Comparison of ENCODE assay signal across 27 mouse cellular contexts in genomic region chr4:153380885-153381284, GRCm38 (mm10).
A peak's percentile ranks its signal among the peaks of the same experiment; 100 is the strongest.
DNase-seq lines count a peak whose midpoint lies in the region; ATAC-seq and TF ChIP-seq lines count a peak whose summit lies in the region.
"Had no signal": no experiment of that assay in that cellular context is flagged by ENCODE, and none has a peak within 500 bp of the region (broad histone marks: within the 10 kb centered on the region; RNA-seq: fewer than 3 reads in every experiment).

No protein-coding gene starts in this region.

- no peak overlapping the region for H3K4me2 ChIP-seq in hindbrain, postnatal 0 days (ENCODE audit: low read depth, low read length)
- H3K4me2 ChIP-seq in hindbrain, embryonic 11.5 days (replicated peaks; ENCODE audit: low read depth, low read length): no peak overlapping the region
- no peak overlapping the region for H3K4me2 ChIP-seq in kidney, embryonic 16.5 days (replicated peaks; ENCODE audit: low read depth, low read length)
- no peak overlapping the region for H3K4me2 ChIP-seq in hindbrain, embryonic 16.5 days (ENCODE audit: low read length)
- H3K4me2 ChIP-seq: embryonic facial prominence, embryonic 12.5 days; kidney, embryonic 15.5 days; neural tube, embryonic 13.5 days; stomach, embryonic 15.5 days had no signal

- DNase-seq in hindbrain, postnatal 0 days (ENCODE audit: low spot score): peak; percentile 75
- no peak for DNase-seq in hindbrain, embryonic 11.5 days (ENCODE audit: low spot score)
- peak; percentile 65 for DNase-seq in Muller cell, postnatal 12 days (ENCODE audit: inconsistent ontology term)
- peak; percentile 50 to 56 for DNase-seq in cerebellum, adult 18-20 months
- DNase-seq in cerebellum, postnatal 10 days: peak; percentile 92 to 94
- DNase-seq in embryo, embryonic 10 days (ENCODE audit: low spot score): no peak
- DNase-seq: adrenal gland, postnatal 10 days; embryo, embryonic 11 days; gastrocnemius, postnatal 14 days; heart, postnatal 14 days; kidney, adult 11 months; liver; lung, adult 2 months; lung, postnatal 14 days; right cerebral cortex, postnatal 25 days had no signal

- H3K36me3 ChIP-seq in hindbrain, postnatal 0 days (ENCODE audit: insufficient read depth, low read length): no peaks in the 10 kb centered on the region
- no peaks in the 10 kb centered on the region for H3K36me3 ChIP-seq in hindbrain, embryonic 11.5 days (ENCODE audit: control insufficient read depth, insufficient read depth, low read length)
- no peaks in the 10 kb centered on the region for H3K36me3 ChIP-seq in kidney, embryonic 16.5 days (ENCODE audit: insufficient read depth, low read length)
- H3K36me3 ChIP-seq in hindbrain, embryonic 16.5 days (ENCODE audit: control insufficient read depth, insufficient read depth, low read length): no peaks in the 10 kb centered on the region
- H3K36me3 ChIP-seq: embryonic facial prominence, embryonic 12.5 days; G1E; kidney, embryonic 15.5 days; stomach, embryonic 15.5 days had no signal

- H3K4me3 ChIP-seq in hindbrain, postnatal 0 days (ENCODE audit: low read length): no peak overlapping the region
- H3K4me3 ChIP-seq in hindbrain, embryonic 11.5 days (ENCODE audit: low read depth, low read length): no peak overlapping the region
- H3K4me3 ChIP-seq in kidney, embryonic 16.5 days (ENCODE audit: low read length): no peak overlapping the region
- H3K4me3 ChIP-seq in hindbrain, embryonic 16.5 days (ENCODE audit: low read length): no peak overlapping the region
- H3K4me3 ChIP-seq: embryonic facial prominence, embryonic 12.5 days; hindbrain, embryonic 10.5 days; kidney, embryonic 15.5 days; layer of hippocampus, adult 2 months; neural tube, embryonic 13.5 days; stomach, embryonic 15.5 days had no signal

- no peaks in the 10 kb centered on the region for H3K4me1 ChIP-seq in hindbrain, postnatal 0 days (ENCODE audit: insufficient read depth, low read length)
- no peaks in the 10 kb centered on the region for H3K4me1 ChIP-seq in hindbrain, embryonic 11.5 days (replicated peaks; ENCODE audit: control insufficient read depth, insufficient read depth, low read length)
- no peaks in the 10 kb centered on the region for H3K4me1 ChIP-seq in kidney, embryonic 16.5 days (ENCODE audit: insufficient read depth, low read length)
- H3K4me1 ChIP-seq in hindbrain, embryonic 16.5 days (ENCODE audit: control insufficient read depth, insufficient read depth, low read depth, low read length): peaks cover 11% of the 10 kb centered on the region
- H3K4me1 ChIP-seq: stomach, embryonic 15.5 days had no signal

- 55% methylated on average over 10 of the region's 10 CpGs for WGBS in hindbrain, postnatal 0 days
- WGBS in hindbrain, embryonic 11.5 days: 87% methylated on average over 10 of the region's 10 CpGs
- WGBS in kidney, embryonic 16.5 days: 82% methylated on average over 10 of the region's 10 CpGs
- 71% methylated on average over 10 of the region's 10 CpGs for WGBS in hindbrain, embryonic 16.5 days

- H3K27ac ChIP-seq in hindbrain, postnatal 0 days: no peak overlapping the region
- no peak overlapping the region for H3K27ac ChIP-seq in hindbrain, embryonic 11.5 days (ENCODE audit: low read depth, low read length)
- no peak overlapping the region for H3K27ac ChIP-seq in kidney, embryonic 16.5 days (ENCODE audit: low read length)
- no peak overlapping the region for H3K27ac ChIP-seq in hindbrain, embryonic 16.5 days (ENCODE audit: low read depth, low read length)
- H3K27ac ChIP-seq: embryonic facial prominence, embryonic 12.5 days; hindbrain, embryonic 10.5 days; kidney, embryonic 15.5 days; layer of hippocampus, adult 2 months; liver, embryonic 14.5 days; neural tube, embryonic 13.5 days; stomach, embryonic 15.5 days had no signal

- ATAC-seq in hindbrain, postnatal 0 days: no peak
- no peak for ATAC-seq in hindbrain, embryonic 11.5 days (ENCODE audit: low FRiP score)
- no peak for ATAC-seq in kidney, embryonic 16.5 days (ENCODE audit: low FRiP score, low TSS enrichment)
- ATAC-seq in hindbrain, embryonic 16.5 days: no peak
- ATAC-seq: forebrain, embryonic 14.5 days; Patski had no signal

- TF ChIP-seq CTCF in hindbrain, postnatal 0 days (IDR thresholded peaks at IDR 0.05; ENCODE audit: low read depth): no peak

- no peaks in the 10 kb centered on the region for H3K27me3 ChIP-seq in hindbrain, postnatal 0 days (ENCODE audit: insufficient read depth, low read length)
- 0 out of 2 replicates have a peak, but pooled peaks cover 2% of the 10 kb centered on the region for H3K27me3 ChIP-seq in hindbrain, embryonic 11.5 days (ENCODE audit: control insufficient read depth, insufficient read depth, low read length)
- no peaks in the 10 kb centered on the region for H3K27me3 ChIP-seq in kidney, embryonic 16.5 days (ENCODE audit: insufficient read depth, low read length)
- H3K27me3 ChIP-seq in hindbrain, embryonic 16.5 days (replicated peaks; ENCODE audit: control insufficient read depth, insufficient read depth, low read length): no peaks in the 10 kb centered on the region
- H3K27me3 ChIP-seq: embryonic facial prominence, embryonic 12.5 days; kidney, embryonic 15.5 days; neural tube, embryonic 13.5 days; Patski; stomach, embryonic 15.5 days had no signal

- H3K9me3 ChIP-seq in hindbrain, postnatal 0 days (ENCODE audit: low read length): no peaks in the 10 kb centered on the region
- H3K9me3 ChIP-seq in hindbrain, embryonic 11.5 days (ENCODE audit: control insufficient read depth, low read length): no peaks in the 10 kb centered on the region
- 0 out of 2 replicates have a peak, but pooled peaks cover 3% of the 10 kb centered on the region for H3K9me3 ChIP-seq in kidney, embryonic 16.5 days (ENCODE audit: low read length)
- H3K9me3 ChIP-seq in hindbrain, embryonic 16.5 days (ENCODE audit: control insufficient read depth, low read length): no peaks in the 10 kb centered on the region
- H3K9me3 ChIP-seq: embryonic facial prominence, embryonic 12.5 days; kidney, embryonic 15.5 days; stomach, embryonic 15.5 days had no signal

- no peak overlapping the region for H3K9ac ChIP-seq in hindbrain, postnatal 0 days (replicated peaks; ENCODE audit: low read length)
- no peak overlapping the region for H3K9ac ChIP-seq in hindbrain, embryonic 11.5 days (ENCODE audit: low read depth, low read length)
- no peak overlapping the region for H3K9ac ChIP-seq in kidney, embryonic 16.5 days (replicated peaks; ENCODE audit: low read length)
- H3K9ac ChIP-seq in hindbrain, embryonic 16.5 days (ENCODE audit: low read depth, low read length): no peak overlapping the region
- H3K9ac ChIP-seq: embryonic facial prominence, embryonic 12.5 days; kidney, embryonic 15.5 days; liver, embryonic 14.5 days; neural tube, embryonic 13.5 days; stomach, embryonic 15.5 days had no signal

Comparison
In these comparisons a context has a peak if more than half of its experiments do, and no peak if none do; other contexts are left out.
1. DNase-seq: peak in hindbrain, postnatal 0 days (single experiment), Muller cell, postnatal 12 days (single experiment), cerebellum, adult 18-20 months (2 of 2) and cerebellum, postnatal 10 days (2 of 2); none in hindbrain, embryonic 11.5 days (single experiment) and embryo, embryonic 10 days (single experiment).